Mouse (Mus musculus) T-helper 1 cell (primary cell): Measurements from ENCODE around the gene Slc25a17.

Source experiments
- in situ Hi-C: fragments of 300-600 bp; cut with MboI, MseI; formaldehyde crosslinking; loops from one replicate; pipeline ENCODE4 v1.15.1; 2025; ENCODE audit warnings: high pct_unique_total_duplicates

The Slc25a17 gene

DNA sequence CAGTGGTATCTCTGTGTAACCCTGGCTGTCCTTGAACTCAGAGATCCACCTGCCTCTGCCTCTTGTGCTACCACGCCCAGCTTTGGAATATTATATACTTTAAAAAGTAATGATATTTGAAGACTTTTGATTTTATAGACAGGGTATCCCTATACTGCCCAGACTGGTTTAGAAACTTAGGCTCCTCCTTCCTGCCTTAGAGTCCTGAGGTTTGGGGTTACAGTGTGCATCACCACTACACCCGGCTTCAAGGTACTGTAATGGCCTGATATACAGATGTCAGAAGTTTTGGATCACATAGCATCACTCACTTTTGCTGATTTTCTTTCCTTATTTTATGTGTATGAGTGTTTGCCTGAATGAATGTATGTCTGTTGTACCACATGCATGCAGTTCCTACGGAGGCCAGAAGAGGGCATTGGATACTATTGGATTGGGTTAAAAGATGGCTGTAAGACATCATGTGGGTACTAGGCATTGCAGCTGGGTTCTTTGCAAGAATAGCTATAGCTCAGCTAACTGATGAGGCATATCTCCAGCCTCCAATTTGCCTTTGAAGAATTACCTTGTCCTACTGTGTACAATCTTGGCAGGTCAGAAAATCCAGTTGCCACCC is 5.4 kb downstream of the Slc25a17 start:
- in situ Hi-C loops = no loop called here

DNA sequence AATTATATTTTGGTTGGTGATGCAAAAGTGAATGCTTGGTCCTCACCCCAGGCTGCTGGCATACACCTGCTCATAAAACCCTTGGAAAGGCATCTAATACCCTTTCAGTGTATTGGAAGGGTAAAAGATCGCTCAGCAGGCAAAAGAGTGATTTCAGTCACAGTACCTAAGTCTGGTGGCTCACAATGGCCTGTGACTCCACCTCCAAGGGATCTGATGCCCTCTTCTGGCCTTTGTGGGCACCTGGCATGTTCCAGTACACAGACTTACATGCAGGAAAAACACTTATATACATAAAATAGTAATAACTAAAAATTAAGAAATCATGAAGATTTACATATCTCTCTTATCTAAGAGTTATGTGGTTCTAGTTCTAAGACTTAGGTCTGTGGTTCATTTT is 8.0 kb downstream of the Slc25a17 start:
- in situ Hi-C loops = no loop called here

DNA sequence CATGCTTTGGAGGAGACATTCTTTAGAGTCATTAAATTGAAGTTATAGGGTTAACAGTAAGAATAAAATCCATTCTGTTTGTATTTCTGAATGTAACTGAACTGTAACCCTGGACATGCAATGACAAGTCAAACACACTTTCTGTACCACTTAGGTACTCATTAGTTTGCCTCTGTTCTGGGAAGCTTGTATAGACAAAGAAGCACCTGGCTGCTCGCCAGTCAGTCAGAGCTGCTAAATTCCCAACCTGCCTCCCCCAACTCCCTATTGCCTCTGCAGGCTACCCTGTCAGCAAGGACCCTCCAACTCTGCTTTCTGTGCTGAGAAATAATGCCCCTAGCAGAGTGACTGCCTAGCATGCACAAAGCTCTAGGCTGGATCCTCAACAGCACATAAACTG is 10.2 kb downstream of the Slc25a17 start:
- in situ Hi-C loops = no loop called here

DNA sequence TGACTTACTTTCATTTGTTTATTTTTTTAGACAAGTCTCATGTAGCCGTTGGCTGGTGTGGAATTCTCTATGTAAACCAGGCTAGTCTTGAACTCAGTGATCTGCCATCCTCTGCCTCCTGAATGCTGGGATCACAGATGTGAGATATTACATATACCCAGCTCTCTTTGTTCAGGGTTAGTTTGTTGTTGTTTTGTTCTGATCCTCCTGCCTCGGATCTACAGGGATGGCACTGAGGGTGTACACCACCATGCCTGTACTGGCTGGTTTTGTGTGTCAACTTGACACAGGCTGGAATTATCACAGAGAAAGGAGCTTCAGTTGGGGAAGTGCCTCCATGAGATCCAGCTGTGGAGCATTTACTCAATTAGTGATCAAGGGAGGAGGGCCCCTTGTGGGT is 12.2 kb downstream of the Slc25a17 start:
- in situ Hi-C loops = no loop called here

DNA sequence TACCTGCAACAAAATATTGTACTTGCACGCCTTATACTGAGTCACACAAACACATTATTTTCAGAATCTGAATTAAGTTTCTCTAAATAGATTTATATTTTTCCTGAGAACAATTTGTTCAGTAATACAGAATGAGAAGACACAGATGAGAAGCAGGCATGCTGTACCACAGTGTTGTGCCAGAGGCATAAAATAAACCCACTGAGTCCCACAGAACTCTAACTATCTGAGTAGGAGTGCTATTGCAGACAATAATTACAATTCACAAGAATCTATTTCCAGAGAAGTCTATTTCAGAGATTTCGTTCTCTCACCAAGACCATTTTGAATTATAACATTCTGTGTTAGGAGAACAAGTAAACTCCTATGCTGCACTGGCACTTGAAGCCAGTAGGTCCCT is 13.1 kb downstream of the Slc25a17 start:
- in situ Hi-C loops = no loop called here

DNA sequence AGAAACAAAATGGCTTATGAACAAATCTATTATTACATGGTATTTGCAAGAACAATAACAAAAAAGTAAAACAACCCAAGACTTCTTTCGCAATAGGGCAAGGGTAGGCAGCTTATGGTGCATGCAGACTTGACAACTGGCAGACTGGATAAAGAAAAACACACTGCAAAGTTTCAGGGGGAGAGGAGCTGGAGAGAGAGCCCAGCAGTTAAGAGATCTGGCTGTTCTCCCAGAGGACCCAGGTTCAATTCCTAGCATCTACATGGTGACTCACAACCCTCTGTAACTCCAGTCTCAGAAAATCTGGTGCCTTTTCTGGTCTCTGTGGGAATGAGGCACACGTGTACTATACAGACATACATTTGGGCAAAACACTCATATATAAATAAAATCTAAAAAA is 19.2 kb downstream of the Slc25a17 start:
- in situ Hi-C loops = no loop called here

DNA sequence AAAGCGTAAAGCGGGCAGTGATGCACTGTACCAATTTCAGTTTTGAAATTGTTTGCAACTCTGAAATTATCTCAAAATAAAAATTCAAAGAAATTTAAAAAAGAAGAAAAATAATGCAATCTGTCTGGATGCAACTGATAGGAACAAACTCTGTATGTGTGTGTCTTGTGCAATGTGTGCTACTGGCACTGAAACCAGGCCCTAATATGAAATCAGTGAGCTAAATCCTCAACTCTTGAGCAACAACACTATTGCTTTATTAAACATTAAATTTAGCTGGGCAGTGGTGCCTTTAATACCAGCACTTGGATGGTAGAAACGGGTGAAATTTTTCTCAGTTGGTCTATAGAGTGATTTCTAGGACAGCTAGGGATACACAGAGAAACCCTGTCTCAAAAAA is 21.5 kb downstream of the Slc25a17 start:
- in situ Hi-C loops = no loop called here

DNA sequence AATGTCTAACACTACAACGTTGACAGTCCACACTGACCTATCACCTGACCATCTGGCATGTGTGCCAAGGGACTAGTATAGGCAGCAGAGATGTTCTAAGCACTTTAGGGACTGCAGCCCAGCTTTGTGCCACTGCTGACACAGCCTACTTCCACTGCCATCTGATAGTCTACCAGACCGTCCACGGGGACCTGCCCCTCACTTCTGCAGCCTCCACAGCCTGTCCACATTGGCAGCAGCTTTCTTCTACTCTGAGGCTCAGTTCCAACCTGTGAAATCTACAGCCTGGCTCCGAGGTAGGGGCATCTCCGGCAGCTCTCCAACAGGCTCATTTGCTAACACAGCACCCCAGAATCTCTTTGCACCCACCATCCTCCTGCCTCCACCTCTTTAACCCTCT is 24.1 kb downstream of the Slc25a17 start:
- in situ Hi-C loops = no loop called here

DNA sequence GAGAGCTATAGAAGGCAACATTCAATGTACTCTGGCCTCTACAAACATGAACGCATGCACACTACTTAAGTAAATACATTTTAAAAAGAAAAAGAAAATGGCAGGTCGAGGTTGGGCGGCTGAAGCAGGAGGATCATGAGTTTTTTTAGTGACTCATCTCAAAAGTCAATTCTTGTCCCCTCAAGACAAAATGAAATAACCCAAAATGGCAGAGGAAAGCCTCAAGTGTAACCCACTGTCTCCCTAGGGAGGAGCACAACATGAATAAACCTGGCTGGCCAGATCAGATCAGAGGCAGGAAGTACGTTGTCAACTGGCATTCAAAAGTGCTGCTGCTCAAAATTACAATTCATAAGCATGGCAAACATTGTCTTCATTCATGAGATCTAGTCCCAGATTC is 28.1 kb downstream of the Slc25a17 start:
- in situ Hi-C loops = no loop called here

DNA sequence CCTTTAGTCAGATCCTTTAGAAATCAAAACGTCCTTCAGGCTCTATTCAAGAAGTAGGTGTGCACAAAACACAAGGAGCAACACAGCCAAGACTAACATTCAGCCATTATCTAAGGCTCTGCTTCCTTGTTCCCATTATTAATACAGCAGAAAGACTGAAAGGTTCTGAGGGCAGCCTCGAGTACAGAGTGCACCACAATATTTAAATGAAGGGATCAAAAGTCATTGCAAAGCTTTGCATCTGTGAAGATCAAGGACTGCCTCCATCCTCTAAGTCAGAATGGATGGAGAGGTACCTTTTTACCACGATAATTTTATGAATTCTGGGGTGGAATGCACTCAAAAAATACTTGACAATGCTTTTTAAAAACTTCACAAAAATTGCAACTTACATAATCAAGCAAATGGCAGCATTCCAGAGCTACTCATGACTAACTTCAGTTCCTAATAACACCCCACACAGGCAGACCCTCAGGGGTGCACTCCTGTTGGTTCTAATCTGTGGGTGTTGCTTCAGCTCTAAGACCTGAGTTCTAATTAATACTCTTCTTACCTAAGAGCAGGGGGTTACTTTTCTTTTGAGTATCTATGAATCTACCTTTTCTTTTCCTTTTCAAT is 29.7 kb downstream of the Slc25a17 start:
- in situ Hi-C loops = no loop called here

DNA sequence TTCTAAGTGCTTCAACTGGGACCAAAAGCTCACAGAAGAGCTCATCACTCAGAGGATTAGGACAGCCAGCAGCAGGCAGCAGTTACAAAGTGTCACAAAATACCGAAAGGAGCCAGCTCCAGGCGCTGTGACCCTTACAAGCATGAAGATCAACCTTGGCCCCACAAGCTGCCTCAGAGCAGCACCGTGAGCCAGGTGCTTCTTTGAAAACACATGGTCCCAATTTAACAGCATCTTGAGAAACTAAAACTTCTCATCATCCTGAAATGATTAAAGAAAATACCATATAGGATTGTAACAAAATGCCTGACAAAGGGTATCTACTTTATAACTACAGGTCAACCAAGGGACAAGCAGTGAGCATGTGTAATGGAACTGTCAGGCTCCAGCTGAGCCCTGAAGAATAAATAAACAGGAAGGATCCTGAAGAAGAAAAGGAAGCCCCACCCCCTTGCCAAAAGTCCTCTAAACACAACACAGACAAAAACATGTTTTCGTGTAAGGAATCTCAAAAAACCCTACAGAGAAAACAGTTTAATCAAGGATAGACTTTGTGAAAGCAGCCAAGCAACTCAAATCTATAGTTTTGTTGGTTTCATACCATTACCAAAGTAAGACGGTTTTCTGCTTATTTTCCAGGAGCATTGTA is 30.8 kb downstream of the Slc25a17 start:
- in situ Hi-C loops = no loop called here

DNA sequence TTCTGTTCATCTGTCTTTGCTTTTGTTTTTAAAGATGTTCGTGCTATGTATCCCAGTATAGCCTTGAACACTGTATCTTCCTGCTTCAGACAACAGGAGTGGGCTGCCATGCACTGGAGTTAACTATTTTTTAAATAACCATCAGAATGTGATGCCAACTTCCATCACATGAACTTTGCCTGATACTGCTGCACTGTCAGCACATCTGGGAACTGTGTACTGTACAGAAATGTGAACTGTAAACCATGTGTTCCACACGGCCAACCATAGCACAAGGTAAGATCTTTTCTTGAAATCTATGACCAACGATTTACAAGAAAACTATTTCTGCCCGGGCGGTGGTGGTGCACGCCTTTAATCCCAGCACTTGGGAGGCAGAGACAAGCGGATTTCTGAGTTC is 33.1 kb downstream of the Slc25a17 start:
- in situ Hi-C loops = no loop called here

DNA sequence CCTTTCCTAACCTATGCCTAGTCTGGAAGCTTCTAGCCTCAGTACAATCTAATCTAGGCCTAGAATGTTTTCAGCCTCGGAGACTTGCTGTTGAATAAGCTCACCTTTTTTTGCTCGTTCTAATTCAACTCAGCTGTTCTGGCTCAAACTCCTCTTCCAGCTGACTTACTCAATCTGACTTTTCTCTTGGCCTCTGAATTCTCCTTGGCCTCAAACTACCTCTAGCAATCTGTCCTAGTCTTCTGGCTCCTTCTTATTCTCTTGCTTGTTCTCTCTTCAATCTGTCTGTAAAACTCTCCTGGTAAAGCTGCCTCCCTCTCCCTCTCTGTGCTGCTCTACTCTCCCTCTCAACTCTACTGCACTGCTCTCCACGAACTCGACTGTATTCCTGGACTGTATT is 35.6 kb downstream of the Slc25a17 start:
- in situ Hi-C loops = no loop called here

DNA sequence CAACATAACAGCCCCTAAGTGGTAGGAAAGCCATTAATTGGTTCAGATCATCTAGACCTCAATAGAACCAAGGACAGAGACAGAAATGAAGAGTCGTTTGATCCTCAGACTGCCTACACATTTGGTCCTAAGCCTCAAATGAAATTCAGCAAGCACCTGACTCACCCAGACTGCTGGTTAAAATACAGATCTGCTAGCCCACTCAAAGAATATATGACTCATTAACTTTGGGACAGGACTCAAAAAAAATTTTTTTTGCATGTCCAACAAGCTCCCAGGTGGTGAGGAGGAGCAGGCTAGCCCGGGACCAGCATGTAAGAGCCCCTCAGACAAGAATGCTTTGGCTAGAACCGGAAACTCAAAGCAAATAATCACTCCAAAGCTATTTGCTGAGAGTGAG is 40.5 kb downstream of the Slc25a17 start:
- in situ Hi-C loops = no loop called here

DNA sequence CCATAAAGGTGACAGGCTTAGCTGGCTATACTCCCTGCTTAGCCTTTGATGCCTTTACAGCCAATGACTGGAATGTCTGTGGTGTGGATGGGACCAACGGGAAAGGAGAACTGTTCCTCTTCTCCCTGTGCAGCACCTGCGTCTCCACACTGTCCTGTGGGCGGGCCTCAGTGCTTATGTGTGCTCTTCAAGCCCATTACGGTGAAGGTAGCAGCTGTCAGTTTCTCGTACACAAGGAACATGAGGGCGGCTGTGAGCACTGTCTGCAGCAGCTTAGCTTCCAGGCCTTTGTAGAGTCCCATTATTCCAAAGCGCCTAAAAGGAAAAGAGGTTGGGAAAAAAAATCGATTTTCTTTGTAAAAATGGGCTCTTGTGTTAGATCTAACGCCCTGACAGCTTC is 41.1 kb downstream of the Slc25a17 start:
- in situ Hi-C loops = no loop called here

DNA sequence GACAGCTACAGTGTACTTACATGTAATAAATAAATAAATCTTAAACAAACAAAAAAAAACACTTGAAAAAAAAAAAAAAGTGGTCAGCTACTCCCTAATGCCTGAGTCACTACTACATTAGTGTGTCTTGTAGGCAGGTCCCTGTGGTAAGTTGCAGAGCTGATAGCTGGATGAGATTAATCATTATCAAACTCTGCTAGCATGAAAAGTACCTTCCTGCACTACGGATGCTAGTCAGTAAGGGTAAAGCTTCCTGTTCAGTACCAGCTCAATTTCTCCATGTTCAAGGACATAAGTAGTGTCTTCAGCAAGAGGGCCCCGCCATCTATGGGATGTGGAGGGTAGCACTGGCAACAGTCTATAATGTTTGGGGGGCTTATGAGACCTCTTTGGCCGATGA is 46.7 kb downstream of the Slc25a17 start:
- in situ Hi-C loops = no loop called here

DNA sequence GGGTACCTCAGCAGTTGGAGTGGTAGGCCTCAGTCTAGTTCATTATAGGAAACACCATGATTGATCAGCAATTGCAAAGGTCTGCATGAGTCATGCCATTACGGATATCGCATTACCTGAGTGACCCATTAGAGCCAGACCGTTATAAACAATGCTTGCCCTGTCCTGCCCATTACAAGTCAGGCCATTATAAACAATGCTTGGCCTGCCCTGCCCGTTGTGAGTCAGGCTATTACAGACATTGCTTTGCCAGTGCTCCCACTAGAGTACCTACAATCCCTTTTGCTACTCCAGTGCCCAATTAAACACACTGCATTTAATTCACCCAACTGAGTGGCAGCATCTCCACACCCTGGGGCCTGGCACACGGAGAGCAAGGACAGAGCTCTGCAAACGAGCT is 49.6 kb downstream of the Slc25a17 start:
- in situ Hi-C loops = no loop called here

DNA sequence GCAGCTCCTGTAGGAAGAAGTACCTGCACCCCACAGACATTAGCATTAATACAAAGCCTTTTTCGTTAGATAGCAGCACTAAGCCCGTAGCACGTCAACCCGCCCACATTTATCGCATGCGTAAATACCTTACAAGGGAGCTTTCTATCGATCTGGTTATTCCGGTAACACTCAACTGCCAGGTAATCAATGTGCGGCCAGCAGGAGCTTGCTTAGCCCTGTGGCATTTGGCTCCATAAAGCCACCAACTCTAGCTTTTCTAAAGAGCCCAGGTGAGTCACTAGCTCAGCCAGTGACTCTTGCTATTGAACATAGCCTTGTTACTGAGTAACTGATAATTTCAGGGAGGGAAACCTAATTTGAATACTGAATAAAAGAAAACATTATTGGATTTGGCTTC is 50.3 kb downstream of the Slc25a17 start:
- in situ Hi-C loops = no loop called here

DNA sequence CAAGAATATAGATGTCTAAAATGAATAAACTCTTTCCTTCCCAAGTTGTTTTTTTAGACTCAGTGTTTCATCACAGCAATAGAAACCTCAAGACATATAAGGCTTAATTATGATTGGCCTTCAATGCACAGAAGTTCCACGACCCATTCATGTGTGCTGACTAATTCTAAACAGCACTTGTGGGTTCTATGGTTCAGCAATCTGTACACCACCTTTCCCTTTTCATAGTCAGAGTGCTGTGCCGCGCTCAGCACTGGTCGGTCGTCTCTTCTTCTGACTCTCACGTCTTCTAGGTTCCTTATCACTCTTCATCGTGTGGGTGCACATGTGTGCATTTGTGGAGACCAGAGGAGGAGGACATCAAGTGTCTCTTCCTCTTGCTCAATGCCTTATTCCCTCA is 52.6 kb downstream of the Slc25a17 start:
- in situ Hi-C loops = no loop called here

DNA sequence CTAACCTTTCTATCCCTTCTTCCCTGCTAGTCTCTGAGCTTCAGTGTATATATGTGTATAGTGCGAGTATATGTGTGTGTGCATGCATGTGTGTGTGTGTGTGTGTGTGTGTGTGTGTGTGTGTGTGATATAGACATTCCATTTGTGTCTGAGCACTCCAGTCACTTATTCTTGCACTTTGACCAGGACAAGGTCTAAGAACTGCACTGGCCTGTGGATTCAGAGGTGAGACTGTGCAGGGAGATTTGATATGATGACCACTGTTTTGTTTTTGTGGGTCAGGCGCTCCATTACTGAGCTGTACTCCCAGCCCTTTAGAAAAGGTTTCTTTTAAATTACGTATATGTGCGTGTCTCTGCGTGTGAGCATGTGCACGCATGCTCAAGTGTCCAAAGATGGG is 54.1 kb downstream of the Slc25a17 start:
- in situ Hi-C loops = no loop called here

DNA sequence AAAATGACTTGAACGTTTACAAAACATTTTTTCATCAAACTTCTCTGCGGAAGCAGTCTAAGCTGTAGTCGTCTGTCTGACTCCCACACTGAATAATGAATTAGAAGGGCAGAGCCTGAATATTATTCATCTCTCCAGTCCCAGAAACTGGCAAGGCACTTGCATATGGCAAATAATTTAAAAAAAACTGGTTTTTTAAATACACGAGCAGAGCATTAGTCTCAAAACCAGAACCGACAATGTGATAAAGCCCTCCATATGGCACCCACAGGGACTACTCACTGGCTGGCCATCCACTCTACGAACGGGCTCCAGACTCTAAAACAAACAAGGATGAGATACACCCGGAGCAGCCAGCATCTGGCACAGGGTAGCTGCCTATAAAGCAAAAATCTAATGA is 55.6 kb downstream of the Slc25a17 start:
- in situ Hi-C loops = no loop called here

DNA sequence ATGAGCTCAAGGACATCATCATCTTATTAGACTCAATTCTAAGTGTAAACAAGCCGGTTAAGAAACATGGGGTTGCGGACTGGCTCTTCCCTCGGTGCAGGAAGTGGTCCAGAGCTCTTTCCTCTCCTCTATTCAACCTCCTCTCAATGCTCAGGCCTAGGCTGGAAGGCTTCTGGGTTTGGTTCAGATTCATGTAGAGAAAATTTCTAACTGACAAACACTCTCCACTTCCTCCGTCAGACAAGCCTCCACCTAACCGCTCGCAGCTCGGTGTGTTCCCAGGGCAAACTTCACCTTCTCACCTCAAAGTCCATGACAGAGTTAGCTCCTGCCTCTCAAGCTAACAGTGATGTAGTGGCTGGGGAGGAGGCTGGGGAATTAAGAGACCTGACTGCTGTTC is 56.6 kb downstream of the Slc25a17 start:
- in situ Hi-C loops = no loop called here

DNA sequence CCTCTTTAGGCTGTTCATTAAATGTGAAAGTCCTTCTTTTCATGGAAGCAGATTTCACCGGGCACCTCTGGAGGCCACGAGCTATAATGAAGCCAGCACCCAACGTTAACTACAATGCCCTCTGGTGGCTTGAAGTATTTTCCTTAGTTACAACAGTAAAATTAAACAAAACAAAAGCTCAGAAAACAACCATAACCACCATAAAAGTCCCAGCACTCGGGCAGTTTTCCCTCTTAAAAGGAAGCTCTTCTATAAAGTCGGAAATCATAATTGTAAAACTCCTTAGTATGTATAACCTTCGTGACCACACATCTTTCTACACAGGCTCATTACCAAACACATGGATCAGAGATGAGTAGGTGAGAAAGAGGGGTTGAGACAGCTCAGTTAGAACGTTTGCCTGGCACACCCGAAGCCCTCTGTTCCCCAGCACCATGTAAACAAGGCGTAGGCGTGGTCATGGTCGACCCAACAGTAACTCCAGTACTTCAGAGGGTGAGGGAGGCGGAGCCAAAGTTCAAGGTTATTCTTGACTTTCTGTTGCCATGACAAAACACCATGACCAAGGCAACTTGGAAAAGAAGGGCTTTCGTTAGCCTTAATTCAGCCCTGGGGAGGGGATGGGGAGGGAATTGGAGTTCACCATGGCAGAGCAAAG is 58.3 kb downstream of the Slc25a17 start:
- in situ Hi-C loops = no loop called here
